Mouse (Mus musculus) hindbrain, embryonic 12.5 days (tissue): ENCODE data around the gene Rgs16. TPM values are rescaled to one million over a fixed set of nuclear protein-coding genes. Genes with fewer than 3 reads are reported as not detected.

Source experiments
- polyA plus RNA-seq: library from polyadenylated mRNA; unstranded; fragments of >200 nt; fragmentation: Nextera tagmentation; extraction: Ambion mirVana; gene quantifications from 2 replicates; pipeline ENCODE4 v1.2.1, GENCODE M21; 2016

Rgs16 gene
- polyA plus RNA-seq, 1 experiment from 2014 or later: 24.9 TPM

Other genes with a start within 250 kb of the Rgs16 start
- gene Npl, start 190.3 kb upstream of the Rgs16 start, polyA plus RNA-seq: 14.4 and 14.7 TPM in 2 replicates
- 18.3 and 18.6 TPM in 2 replicates for gene Rgs8, start 87.3 kb upstream of the Rgs16 start, polyA plus RNA-seq
- 39.5 and 40.0 TPM in 2 replicates for gene Rnasel, start 9.1 kb downstream of the Rgs16 start, polyA plus RNA-seq
- gene Rgsl1, start 103.8 kb downstream of the Rgs16 start, polyA plus RNA-seq: 0.12 and 0.27 TPM in 2 replicates
- gene Teddm1b, start 134.0 kb downstream of the Rgs16 start, polyA plus RNA-seq: 0.42 and 0.46 TPM in 2 replicates
- not detected in 2 replicates for gene Teddm1a, start 151.4 kb downstream of the Rgs16 start, polyA plus RNA-seq
- 126 TPM in 2 replicates for gene Glul, start 159.6 kb downstream of the Rgs16 start, polyA plus RNA-seq
- 0.66 and 0.77 TPM in 2 replicates for gene Teddm2, start 159.9 kb downstream of the Rgs16 start, polyA plus RNA-seq